Mouse (Mus musculus) CD8-positive naive resting alpha-beta T cell, adult 57 days (primary cell): ENCODE measurements around the gene Pbp2. TPM values are rescaled to one million over a fixed set of nuclear protein-coding genes. Genes with fewer than 3 reads are reported as not detected.

Source experiments
- total RNA-seq: library from RNA; stranded (reverse); gene quantifications from one replicate; pipeline ENCODE4 v1.2.4, GENCODE M21; 2023

Pbp2 gene
- not detected for total RNA-seq

GRCm38 (mm10) chr6:135310305-135310704 lies at the start of gene Pbp2:
Gene Pbp2, minus strand, starts transcription at chr6:135310405.

Other genes starting within 250 kb of the Pbp2 start
- gene Gprc5a, start 244.8 kb downstream of the Pbp2 start, total RNA-seq, result 0.34 TPM
- not detected for gene Gprc5d, start 192.1 kb downstream of the Pbp2 start, total RNA-seq
- 24.5 TPM for gene Fam234b, start 112.4 kb downstream of the Pbp2 start, total RNA-seq
- gene Hebp1, start 112.4 kb downstream of the Pbp2 start, total RNA-seq, result 23.7 TPM
- not detected for gene Gsg1, start 56.1 kb downstream of the Pbp2 start, total RNA-seq
- gene Emp1, start 52.1 kb upstream of the Pbp2 start, total RNA-seq, result 55.0 TPM